Mouse (Mus musculus) urinary bladder, postnatal 14 days (tissue): ENCODE data around the gene Hist1h3a.
"Not testable (repeated sequence)": the region's sequence is repeated elsewhere in the genome, so short reads cannot be mapped to it uniquely, and the experiment has no call there.

Experiments used
- DNase-seq: peaks from one replicate; pipeline ENCODE4 v3.0.0; 2021; ENCODE audit warnings: low spot score

Gene Hist1h3a

GRCm38 (mm10) chr13:23742007-23742406 is 20.2 kb downstream of the Hist1h3a start:
- no peak for DNase-seq

GRCm38 (mm10) chr13:23740910-23741309 is 21.3 kb downstream of the Hist1h3a start:
- no peak for DNase-seq

DNA sequence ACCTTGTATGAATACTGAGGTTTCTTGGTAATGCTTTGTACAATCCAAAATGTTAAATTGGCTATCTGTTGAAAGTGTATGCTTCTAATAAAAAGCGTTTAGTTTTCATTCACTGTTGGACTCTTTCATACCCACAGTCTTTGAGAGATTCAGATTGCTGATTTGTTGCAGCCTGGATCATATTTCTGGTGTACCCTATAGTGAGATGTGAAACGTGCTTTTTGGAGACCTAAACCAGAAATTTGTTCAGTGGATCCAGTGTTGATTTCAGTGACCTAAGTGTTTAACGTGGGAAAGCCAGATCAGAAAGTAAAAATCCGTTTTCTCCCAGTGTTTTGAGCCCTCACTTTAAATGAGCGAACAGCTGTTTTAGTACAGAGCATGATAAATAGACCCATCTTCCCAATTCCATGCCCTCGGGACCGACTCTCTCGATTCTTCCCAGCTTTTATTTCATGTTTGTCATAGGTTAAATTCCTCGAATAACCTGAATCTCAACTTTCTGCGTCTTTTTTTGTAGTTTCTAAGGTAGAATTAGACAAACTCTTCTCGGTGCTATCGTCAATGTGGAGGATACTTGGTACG is 21.8 kb downstream of the Hist1h3a start:
- DNase-seq = no peak

DNA sequence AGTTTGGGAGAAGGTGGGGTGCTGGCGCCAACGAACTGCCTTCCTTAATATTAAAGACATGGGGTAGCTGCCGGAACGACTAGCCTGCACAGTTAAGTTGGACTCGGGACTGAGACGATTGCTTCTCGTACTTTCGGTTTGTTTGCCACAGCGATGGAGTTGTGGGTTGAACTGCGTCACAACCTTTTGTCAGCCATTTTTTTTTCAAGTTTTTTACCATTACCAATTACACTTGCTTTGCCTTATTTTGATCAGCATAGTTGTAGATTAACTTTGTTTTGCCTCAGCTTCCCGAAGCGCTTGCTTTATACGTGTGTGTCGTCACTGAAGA is 22.3 kb downstream of the Hist1h3a start:
- no peak for DNase-seq

- peak; percentile 94 for DNase-seq
Observed at GRCm38 (mm10) chr13:23739069-23739921, 22.9 kb downstream of the Hist1h3a start.

DNA sequence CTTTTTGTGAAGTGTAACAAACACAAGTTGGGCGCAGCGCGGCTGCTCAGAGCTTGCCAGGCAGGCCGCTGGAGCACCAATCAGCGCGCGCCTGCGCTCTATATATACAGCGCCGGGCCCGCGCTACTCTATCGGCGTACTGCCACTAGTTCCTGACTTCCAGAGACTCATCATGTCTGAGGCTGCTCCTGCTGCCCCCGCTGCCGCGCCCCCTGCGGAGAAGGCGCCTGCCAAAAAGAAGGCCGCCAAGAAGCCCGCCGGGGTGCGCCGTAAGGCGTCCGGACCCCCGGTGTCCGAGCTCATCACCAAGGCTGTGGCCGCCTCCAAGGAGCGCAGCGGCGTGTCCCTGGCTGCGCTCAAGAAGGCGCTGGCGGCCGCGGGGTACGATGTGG is 23.5 kb downstream of the Hist1h3a start, which contains the start of gene Hist1h1c:
Gene Hist1h1c, plus strand, starts transcription at position 132 of the 392 bp plus-strand sequence.
- peak; percentile 92 for DNase-seq

DNA sequence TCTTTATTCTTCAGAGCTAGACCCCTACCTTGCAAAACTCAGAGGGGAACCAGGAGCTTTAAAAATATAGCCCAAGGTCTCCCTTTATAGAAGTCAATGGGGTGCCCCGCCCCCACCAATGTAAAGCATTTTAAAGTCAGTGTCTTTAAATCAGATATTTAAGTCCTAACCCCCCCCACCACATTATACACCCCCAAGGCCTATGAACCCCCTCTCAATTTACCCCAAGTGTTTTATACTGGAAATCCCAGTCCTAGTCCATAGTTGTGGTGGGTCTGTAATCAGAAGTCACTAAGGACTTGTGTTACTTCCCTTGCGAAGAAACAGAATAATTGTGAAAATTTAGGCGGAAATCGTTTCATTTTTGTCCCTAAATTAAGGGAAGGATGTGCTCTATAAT is 24.1 kb downstream of the Hist1h3a start:
- DNase-seq = no peak

GRCm38 (mm10) chr13:23737091-23737490 is 25.1 kb downstream of the Hist1h3a start:
- DNase-seq = no peak

GRCm38 (mm10) chr13:23732156-23732804 is 29.9 kb downstream of the Hist1h3a start:
- no peak for DNase-seq

DNA sequence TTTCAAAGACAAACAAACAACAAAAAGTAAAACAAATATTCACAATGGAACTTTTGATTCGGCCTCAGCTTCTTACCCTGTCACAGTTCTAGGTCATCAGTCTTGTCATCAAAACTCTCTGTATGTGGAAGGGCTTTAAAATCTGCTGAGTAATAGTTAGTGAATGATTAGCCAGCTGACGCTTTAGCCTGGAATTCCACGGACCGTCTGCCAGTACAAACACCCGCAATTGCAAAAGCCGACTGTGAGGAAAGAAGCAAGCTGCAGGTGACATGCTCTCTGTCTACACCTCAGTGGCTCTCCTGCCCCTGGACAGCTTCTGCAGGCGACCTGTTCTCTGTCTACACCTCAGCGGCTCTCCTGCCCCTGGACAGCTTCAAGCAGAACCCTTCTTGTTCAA is 31.7 kb downstream of the Hist1h3a start:
- DNase-seq = peak; percentile 39

- no peak for DNase-seq
Observed at GRCm38 (mm10) chr13:23729706-23730105, 32.5 kb downstream of the Hist1h3a start.

DNA sequence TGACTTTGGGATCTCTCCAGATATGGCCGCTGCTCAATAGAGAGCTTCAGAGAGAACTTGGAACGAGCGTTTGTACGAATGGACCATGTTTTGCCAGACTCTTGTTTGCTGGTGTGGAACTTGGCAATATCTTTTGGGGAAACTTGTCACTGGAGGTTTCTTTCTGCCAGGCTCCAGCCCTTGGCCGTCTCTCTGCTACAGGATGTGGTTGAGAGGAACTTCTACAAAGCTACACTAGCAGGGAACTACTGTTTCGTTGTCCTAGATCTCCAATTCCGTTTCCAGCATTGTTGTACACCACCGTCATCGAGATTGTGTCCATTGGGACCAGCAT is 33.0 kb downstream of the Hist1h3a start:
- no peak for DNase-seq

GRCm38 (mm10) chr13:23728472-23729191 is 33.6 kb downstream of the Hist1h3a start:
- no peak for DNase-seq

DNA sequence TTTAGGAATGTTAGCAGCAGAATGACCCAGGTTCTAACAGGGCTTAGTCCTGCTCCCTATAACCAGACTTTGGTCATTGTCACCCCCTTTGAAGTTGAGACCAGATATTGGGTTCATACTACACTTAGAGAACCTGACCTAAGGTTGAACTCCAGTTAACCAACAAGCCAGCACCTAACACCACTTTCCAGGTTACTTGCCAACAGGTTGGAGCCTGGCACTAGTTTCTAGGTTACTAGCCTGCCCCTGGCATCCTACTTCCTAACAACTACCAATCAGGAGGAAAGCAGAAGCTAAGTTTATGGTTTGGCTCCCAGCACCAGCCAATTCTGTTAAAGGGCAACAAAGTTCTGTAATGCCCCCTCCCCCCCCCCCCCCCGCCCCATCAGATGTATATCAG is 37.0 kb downstream of the Hist1h3a start:
- no peak for DNase-seq

GRCm38 (mm10) chr13:23724239-23724638 is 37.9 kb downstream of the Hist1h3a start:
- DNase-seq = no peak

GRCm38 (mm10) chr13:23717593-23718245 is 44.5 kb downstream of the Hist1h3a start:
- not testable (repeated sequence) for DNase-seq

GRCm38 (mm10) chr13:23717176-23717575 is 45.0 kb downstream of the Hist1h3a start:
- no peak for DNase-seq

DNA sequence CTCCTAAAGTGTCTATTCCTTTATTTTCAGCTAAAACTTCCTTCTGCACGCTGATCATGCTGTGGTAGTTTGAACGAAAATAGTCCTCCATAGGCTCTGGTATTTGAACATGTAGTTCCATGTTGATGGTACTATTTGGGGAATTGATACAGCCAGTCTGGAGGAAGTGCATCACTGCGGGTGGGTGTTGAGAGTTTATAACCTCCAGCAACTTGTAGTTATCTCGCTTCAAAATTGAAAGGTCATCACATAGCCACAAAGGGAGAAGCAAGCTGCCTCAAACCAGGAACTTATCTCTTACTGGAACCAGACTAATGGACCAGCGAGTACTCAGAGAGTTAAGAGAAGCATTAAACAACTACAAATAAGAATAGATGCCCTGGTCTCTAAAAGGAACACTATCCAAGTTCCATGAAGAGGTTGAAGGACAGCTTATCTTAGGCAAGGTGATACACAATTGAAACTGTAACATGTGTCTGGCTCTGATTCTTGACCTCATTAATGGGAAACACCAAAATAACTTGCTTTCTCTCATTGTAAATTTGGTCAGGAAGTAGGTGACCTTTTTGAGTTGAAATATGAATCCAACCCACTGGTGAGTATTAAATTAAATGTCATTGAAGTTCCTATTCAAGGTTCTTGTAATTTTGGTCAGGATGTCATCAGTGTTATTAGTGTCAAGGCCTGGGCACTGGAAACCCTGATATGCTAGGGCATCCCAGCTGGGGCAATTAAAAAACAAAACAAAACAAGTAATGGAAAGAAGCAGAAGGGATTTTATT is 45.7 kb downstream of the Hist1h3a start:
- no peak for DNase-seq
